Mouse (Mus musculus): ENCODE data around the gene Mybpc3. TPM values are rescaled to one million over a fixed set of nuclear protein-coding genes. Genes with fewer than 3 reads are reported as not detected.

Mybpc3 gene
- polyA plus RNA-seq, 1 experiment, result 0.05 TPM

DNA sequence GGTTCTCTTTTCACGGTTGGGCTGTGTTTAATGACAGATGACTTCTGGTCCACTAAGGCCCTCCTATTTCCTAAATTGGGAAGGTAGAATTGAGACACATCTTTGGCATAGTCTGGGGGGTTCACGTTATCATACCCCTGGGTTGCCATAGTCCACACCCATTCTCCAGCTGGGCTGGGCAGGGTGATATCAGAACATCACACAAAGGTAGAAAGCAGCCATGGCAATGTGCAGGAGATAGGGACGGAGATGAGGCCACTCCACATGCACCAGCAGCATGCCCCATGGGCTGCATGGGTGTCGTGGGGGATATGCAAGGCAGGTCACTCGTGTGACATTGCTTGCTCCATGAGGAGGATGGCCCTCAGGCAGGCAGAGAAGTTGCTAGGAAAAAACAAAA lies 45.6 kb downstream of the Mybpc3 start:
- no peaks in the 10 kb centered on the region for H3K4me1 ChIP-seq (ENCODE audit: control insufficient read depth, insufficient read depth, insufficient read length, low read length)
- peaks cover 69% of the 10 kb centered on the region for H3K36me3 ChIP-seq (ENCODE audit: control insufficient read depth, insufficient read depth, low read length)
- 87% methylated on average over 5 of the region's 5 CpGs for WGBS
- H3K27me3 ChIP-seq (ENCODE audit: control insufficient read depth, insufficient read depth, low read length), result no peaks in the 10 kb centered on the region
- no peak for TF ChIP-seq CTCF (IDR thresholded peaks at IDR 0.05; ENCODE audit: extremely low read depth, insufficient read length, insufficient replicate concordance, low read depth, low read length)
- TF ChIP-seq POLR2A (IDR thresholded peaks at IDR 0.05; ENCODE audit: low read depth, low read length), result no peak
- H3K4me3 ChIP-seq (ENCODE audit: low read depth, low read length), result no peak overlapping the region
- H3K27ac ChIP-seq (ENCODE audit: insufficient read depth, low read depth, low read length), result no peak overlapping the region

DNA sequence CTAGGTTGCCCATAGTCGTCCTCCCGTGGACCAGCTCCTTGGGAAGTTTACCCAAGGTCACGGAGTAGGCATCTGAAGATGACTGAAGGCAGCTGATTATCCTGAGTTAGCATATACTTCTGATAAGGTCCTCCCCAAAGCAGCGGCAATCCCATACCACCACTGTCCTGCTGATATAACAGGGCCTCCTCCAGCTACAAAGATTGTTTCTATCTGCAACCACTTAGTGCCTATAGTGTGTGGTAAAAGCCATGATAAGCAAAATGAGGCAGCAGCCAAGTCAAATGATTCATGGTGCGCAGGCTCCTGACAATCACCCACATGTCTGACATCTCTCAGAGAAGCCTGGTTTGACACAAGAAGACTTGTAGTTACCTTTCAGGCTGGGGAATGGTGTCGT lies 47.0 kb downstream of the Mybpc3 start:
- H3K27ac ChIP-seq (ENCODE audit: insufficient read depth, low read depth, low read length), result no peak overlapping the region
- H3K36me3 ChIP-seq (ENCODE audit: control insufficient read depth, insufficient read depth, low read length), result peaks cover 71% of the 10 kb centered on the region
- TF ChIP-seq POLR2A (IDR thresholded peaks at IDR 0.05; ENCODE audit: low read depth, low read length), result no peak
- TF ChIP-seq CTCF (IDR thresholded peaks at IDR 0.05; ENCODE audit: extremely low read depth, insufficient read length, insufficient replicate concordance, low read depth, low read length), result no peak
- 83% methylated on average over 6 of the region's 6 CpGs for WGBS
- H3K4me1 ChIP-seq (ENCODE audit: control insufficient read depth, insufficient read depth, insufficient read length, low read length), result no peaks in the 10 kb centered on the region
- no peaks in the 10 kb centered on the region for H3K27me3 ChIP-seq (ENCODE audit: control insufficient read depth, insufficient read depth, low read length)
- no peak overlapping the region for H3K4me3 ChIP-seq (ENCODE audit: low read depth, low read length)

DNA sequence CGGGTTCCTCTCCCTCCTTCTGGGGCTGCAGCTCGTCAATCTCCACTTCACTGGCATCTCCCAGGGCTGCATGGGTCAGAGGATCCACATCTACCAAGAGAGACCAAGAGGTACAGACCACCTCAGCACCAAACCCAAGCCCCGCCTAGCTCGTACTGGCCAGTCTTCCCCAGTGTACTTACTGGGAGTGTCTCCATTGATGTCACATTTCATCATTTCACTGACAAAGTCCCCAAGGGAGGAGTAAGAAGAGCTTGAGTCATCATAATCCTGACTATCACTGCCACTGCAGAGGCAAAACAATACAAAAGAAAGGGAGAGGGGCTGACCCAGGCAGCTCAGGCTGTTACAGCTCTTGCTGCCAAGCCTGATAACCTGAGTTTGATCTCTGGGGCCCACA lies 49.7 kb downstream of the Mybpc3 start:
- TF ChIP-seq CTCF (IDR thresholded peaks at IDR 0.05; ENCODE audit: extremely low read depth, insufficient read length, insufficient replicate concordance, low read depth, low read length) (no peak), POLR2A (IDR thresholded peaks at IDR 0.05; ENCODE audit: low read depth, low read length) (no peak)
- H3K27ac ChIP-seq (ENCODE audit: insufficient read depth, low read depth, low read length), result no peak overlapping the region
- H3K4me1 ChIP-seq (ENCODE audit: control insufficient read depth, insufficient read depth, insufficient read length, low read length), result no peaks in the 10 kb centered on the region
- no peak overlapping the region for H3K4me3 ChIP-seq (ENCODE audit: low read depth, low read length)
- H3K27me3 ChIP-seq (ENCODE audit: control insufficient read depth, insufficient read depth, low read length), result no peaks in the 10 kb centered on the region
- 82% methylated on average over 4 of the region's 4 CpGs for WGBS
- peaks cover 63% of the 10 kb centered on the region for H3K36me3 ChIP-seq (ENCODE audit: control insufficient read depth, insufficient read depth, low read length)

DNA sequence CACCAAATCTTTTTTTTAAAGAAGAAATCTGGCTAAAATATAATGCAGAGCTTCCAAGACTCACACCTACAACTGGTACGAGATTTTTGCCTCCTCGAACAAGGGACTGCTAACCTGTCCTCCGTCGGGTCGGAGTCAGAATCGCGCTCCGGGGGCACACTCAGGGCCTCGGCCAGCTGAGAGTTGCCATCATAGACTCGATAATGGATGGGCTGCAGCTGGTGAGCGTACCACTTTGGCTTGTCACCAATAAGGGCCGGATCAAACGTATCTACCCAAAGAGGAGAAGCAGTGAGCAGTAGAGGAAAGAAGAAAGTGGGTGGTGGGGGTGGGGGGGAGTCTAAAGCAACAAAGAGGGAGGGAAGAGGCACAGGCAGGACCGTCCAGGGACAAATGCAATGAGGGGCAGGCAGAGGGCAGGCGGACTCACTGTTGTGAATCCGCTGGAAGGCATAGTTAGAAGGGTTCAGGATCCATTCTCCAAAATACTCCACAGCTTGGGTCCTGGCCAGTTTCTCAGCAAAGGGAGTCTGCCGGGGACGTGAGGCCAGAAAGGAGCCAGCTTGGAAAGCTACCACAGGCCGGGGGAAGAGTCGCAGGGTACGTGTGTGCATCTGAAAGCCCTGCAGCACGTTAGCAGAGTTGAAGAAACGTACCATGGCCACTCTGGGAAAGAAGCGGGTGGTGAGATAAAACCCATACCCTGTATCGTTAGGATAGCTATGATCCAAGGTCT lies 51.8 kb downstream of the Mybpc3 start:
- H3K27ac ChIP-seq (ENCODE audit: insufficient read depth, low read depth, low read length), result no peak overlapping the region
- no peak for TF ChIP-seq POLR2A (IDR thresholded peaks at IDR 0.05; ENCODE audit: low read depth, low read length)
- TF ChIP-seq CTCF (IDR thresholded peaks at IDR 0.05; ENCODE audit: extremely low read depth, insufficient read length, insufficient replicate concordance, low read depth, low read length), result no peak
- WGBS, result 93% methylated on average over 25 of the region's 25 CpGs
- no peaks in the 10 kb centered on the region for H3K4me1 ChIP-seq (ENCODE audit: control insufficient read depth, insufficient read depth, insufficient read length, low read length)
- no peak overlapping the region for H3K4me3 ChIP-seq (ENCODE audit: low read depth, low read length)
- peaks cover 59% of the 10 kb centered on the region for H3K36me3 ChIP-seq (ENCODE audit: control insufficient read depth, insufficient read depth, low read length)
- H3K27me3 ChIP-seq (ENCODE audit: control insufficient read depth, insufficient read depth, low read length), result no peaks in the 10 kb centered on the region

DNA sequence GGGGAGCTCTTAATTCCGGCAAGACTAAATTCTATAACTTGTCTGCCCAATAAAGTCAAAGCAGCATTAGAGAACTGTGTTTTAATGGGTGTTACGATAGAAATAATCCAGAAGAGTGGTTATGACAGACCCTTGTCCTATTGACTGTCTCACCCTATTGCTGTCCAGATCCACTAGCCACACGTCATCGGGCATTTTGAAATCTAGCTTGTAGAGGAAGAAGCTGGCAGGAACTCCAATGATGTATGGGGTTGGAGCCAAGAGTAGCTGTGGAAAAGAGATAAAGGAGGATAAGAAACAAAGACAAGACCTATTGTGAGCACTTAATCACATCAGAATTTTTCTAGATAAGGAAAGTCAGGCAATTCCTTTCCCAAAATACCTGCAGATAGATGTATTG lies 57.5 kb downstream of the Mybpc3 start:
- H3K36me3 ChIP-seq (ENCODE audit: control insufficient read depth, insufficient read depth, low read length), result peaks cover 47% of the 10 kb centered on the region
- no peak overlapping the region for H3K4me3 ChIP-seq (ENCODE audit: low read depth, low read length)
- no peaks in the 10 kb centered on the region for H3K27me3 ChIP-seq (ENCODE audit: control insufficient read depth, insufficient read depth, low read length)
- TF ChIP-seq CTCF (IDR thresholded peaks at IDR 0.05; ENCODE audit: extremely low read depth, insufficient read length, insufficient replicate concordance, low read depth, low read length), result no peak
- no peak for TF ChIP-seq POLR2A (IDR thresholded peaks at IDR 0.05; ENCODE audit: low read depth, low read length)
- WGBS, result 91% methylated on average over 4 of the region's 4 CpGs
- H3K27ac ChIP-seq (ENCODE audit: insufficient read depth, low read depth, low read length), result no peak overlapping the region
- H3K4me1 ChIP-seq (ENCODE audit: control insufficient read depth, insufficient read depth, insufficient read length, low read length), result no peaks in the 10 kb centered on the region

DNA sequence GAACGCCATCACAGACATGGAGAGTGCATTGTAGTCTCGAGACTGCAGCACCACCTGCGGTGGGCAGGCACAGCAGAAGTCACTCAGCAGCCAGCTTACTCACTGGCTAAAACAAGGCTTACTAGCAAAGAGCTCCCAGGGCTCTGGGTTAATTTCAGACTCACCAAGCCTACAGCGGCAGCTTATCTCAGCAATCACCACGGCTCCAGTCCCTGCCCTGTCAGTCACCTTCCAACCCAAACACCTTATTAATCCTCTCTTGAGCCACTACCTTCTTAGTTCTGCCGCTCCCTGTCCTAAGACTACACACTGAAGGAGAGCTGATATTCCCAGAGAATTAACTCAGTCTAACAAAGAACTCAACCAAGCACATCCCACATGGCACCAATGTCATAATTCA lies 58.3 kb downstream of the Mybpc3 start:
- H3K4me3 ChIP-seq (ENCODE audit: low read depth, low read length), result no peak overlapping the region
- H3K36me3 ChIP-seq (ENCODE audit: control insufficient read depth, insufficient read depth, low read length), result peaks cover 45% of the 10 kb centered on the region
- 79% methylated on average over 6 of the region's 6 CpGs for WGBS
- TF ChIP-seq CTCF (IDR thresholded peaks at IDR 0.05; ENCODE audit: extremely low read depth, insufficient read length, insufficient replicate concordance, low read depth, low read length), result no peak
- TF ChIP-seq POLR2A (IDR thresholded peaks at IDR 0.05; ENCODE audit: low read depth, low read length), result no peak
- no peaks in the 10 kb centered on the region for H3K27me3 ChIP-seq (ENCODE audit: control insufficient read depth, insufficient read depth, low read length)
- H3K4me1 ChIP-seq (ENCODE audit: control insufficient read depth, insufficient read depth, insufficient read length, low read length), result no peaks in the 10 kb centered on the region
- H3K27ac ChIP-seq (ENCODE audit: insufficient read depth, low read depth, low read length), result no peak overlapping the region

DNA sequence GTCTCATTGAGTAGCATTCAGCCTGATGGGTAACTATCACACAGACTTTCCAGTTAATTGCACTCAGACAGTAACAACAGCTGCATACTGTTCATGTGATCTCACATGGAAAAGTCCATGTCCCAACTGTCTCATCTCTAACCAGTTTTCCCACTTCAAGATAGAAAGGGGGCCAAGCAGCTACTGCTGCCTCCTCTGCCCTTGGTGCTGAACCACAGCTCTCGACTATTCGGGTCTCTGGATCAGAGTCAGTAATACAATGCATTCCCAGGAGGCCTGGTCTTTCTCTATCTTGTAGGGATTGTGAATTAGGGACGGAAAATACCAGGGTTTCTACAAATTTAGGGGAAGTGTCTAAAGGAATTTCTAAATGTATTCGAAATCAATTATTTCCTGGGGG lies 61.9 kb downstream of the Mybpc3 start:
- no peak overlapping the region for H3K4me3 ChIP-seq (ENCODE audit: low read depth, low read length)
- 74% methylated on average over 4 of the region's 4 CpGs for WGBS
- H3K4me1 ChIP-seq (ENCODE audit: control insufficient read depth, insufficient read depth, insufficient read length, low read length), result peaks cover 11% of the 10 kb centered on the region
- H3K27me3 ChIP-seq (ENCODE audit: control insufficient read depth, insufficient read depth, low read length), result no peaks in the 10 kb centered on the region
- no peak overlapping the region for H3K27ac ChIP-seq (ENCODE audit: insufficient read depth, low read depth, low read length)
- peaks cover 22% of the 10 kb centered on the region for H3K36me3 ChIP-seq (ENCODE audit: control insufficient read depth, insufficient read depth, low read length)
- TF ChIP-seq CTCF (IDR thresholded peaks at IDR 0.05; ENCODE audit: extremely low read depth, insufficient read length, insufficient replicate concordance, low read depth, low read length) (no peak), POLR2A (IDR thresholded peaks at IDR 0.05; ENCODE audit: low read depth, low read length) (no peak)
